Mouse (Mus musculus): ENCODE measurements at regions not wholly inside any gene's neighbourhood (a gene's known extent, or its start where the extent isn't known, plus 50 kb on each side); places are given as distances from the start of the nearest gene placed in this dataset.

DNA sequence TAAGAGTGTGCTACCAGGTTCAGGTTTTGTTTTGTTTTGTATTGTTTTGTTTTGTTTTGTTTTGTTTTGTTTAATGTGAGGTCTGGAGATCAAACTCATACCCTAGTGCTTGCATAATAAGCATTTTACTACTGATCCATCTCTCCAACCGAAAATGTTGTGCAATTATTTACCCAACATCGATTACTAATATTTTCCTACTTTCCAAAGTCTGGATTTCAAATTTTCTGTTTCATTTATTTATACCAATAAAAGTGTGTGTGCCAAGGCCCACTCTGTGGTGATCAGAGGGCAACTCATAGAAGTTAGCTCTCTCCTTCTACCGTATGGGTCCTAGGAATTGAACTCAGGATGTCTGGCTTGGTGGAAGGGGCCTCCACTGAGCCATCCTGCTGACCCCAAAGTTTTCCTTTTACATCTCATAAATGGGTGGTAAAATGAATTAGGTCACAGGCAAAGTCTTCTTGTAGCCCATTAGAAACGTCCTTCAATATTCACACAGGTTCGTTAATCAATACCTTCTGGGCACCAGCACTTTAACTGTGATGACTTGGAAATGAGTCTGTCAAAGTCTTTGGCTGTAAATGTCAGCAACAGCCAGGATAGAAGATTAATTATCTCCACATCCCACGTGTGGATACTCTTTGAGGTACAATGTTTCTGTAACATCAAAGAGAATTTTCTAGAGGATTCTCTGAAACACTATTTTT, 158.9 kb upstream of the Mgat5 start:
- no peak overlapping the region for H3K27ac ChIP-seq
- no peak for TF ChIP-seq CTCF (conservative IDR thresholded peaks at IDR 0.05)
- no peak for DNase-seq (ENCODE audit: low spot score in 2 of 2)
- no peak overlapping the region for H3K4me3 ChIP-seq

DNA sequence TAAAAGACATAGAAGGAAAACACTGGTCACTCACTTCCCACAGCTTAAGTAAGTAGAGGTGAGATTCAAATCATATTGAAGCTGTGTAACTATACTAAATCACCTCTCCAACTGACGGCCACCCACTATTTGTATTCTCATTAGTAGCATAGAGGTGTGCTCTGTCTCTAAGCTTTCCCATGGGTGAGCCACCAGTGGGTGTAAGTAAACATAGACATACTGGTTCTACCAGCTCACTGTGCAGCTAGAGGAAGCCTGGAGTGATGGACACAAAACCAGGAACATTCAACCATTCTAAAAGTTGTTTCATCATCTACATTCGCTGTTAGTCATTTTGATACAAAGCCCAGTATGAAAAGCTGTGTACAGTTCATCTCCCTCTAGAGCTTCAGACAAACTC, 170.1 kb upstream of the Mgat5 start:
- no peak overlapping the region for H3K27ac ChIP-seq
- no peak overlapping the region for H3K4me3 ChIP-seq
- no peak for TF ChIP-seq CTCF (conservative IDR thresholded peaks at IDR 0.05)
- no peak for DNase-seq (ENCODE audit: low spot score in 2 of 2)

DNA sequence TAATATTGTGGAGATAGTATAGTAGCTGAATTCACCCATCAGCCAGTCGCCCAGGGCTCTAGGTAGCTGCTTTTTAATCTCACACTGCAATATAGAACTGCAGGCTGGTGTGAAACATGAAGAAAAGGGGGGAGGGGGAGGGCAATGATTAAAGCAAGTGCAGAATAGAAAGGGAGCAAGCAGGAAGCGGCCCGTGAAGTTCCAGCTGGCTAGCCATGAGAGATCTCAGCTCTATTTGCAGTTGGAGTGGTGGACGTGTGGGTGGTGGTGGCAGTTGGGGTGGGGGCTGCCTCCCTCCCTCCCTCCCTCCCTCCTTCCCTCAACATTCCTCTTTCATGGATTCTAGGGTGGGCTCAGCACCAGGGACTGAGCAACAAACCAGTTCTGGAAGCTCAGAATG, 173.3 kb upstream of the Mgat5 start:
- DNase-seq (ENCODE audit: low spot score in 2 of 2): no peak
- Histone ChIP-seq H3K27ac (no peak overlapping the region), H3K4me3 (no peak overlapping the region)
- no peak for TF ChIP-seq CTCF (conservative IDR thresholded peaks at IDR 0.05)

DNA sequence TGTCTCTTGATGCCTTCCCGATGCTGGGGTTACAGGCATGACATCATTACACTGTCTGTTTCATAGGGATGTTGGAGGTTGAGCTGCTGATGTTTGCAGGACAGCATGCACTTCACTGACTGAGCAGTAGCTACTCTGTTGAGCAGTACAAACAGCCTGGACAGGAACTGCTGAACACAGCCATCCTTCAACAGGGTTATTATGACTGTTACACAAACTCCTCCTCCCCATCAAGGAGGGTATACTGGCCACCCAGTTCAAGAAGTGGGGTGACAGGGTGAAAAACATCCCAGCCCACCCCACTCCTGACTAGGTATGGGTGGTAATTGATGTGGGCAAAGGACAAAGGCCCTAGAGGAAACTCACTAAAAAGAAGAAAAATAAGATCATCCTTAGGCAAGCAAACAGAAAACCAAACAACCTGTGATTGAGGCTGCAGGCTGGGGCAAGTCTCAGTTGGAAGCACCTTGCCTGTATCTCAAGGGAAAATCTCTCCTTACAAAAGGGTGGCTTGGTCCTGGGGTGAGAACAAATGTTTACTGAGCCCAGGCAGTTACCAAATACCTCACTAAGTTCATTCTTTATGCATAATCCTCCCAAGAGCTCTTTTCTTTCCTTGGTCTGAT, 175.8 kb upstream of the Mgat5 start:
- no peak for DNase-seq (ENCODE audit: low spot score in 2 of 2)

DNA sequence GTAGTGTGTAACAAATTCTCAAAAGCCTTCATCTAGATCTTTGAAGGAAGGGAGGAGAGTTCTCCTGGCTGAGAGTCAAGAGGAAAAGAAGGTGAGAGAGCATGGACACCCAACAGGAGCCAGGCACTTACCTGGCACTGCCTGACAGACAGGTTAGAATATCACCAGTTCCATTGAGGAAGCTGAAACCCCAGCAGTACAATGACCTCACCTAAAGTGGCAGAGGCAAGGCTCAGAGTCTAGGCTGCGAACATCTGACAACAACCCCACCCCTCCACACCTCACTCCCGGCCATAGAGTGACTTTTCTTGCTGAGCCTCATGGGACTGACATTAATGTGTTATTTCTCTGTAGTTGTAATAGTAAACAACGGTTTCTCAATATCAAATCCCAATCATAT, 181.7 kb upstream of the Mgat5 start:
- TF ChIP-seq CTCF (conservative IDR thresholded peaks at IDR 0.05): no peak
- Histone ChIP-seq H3K27ac (no peak overlapping the region), H3K4me3 (no peak overlapping the region)
- DNase-seq (ENCODE audit: low spot score in 2 of 2): no peak

More for the DNA sequence above, 175.8 kb upstream of the Mgat5 start:
- no peak for TF ChIP-seq CTCF (conservative IDR thresholded peaks at IDR 0.05)
- no peak overlapping the region for H3K27ac ChIP-seq
- H3K4me3 ChIP-seq: no peak overlapping the region

DNA sequence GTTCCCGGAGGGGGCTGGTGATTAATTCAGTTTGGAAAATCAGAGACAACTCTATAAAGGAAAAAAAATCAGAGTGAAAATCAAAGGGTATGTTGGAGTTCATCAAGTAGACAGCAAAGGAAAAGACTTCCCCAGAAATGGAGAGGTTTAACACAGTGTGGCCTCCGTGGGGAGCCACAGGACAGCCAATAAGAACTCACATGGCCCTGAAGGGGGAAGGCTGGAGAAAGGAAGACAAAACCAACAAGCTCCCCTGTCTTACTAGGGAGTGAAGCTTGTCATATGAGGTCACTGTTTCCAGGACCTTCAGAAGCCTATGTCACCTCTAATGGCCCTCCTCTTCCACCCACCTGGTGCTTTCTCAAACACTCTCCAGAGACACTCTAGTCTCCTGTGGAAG, 187.1 kb upstream of the Nckap5 start:
- no peak overlapping the region for H3K27ac ChIP-seq
- H3K4me3 ChIP-seq: no peak overlapping the region
- TF ChIP-seq CTCF (conservative IDR thresholded peaks at IDR 0.05): peak; percentile 81
- DNase-seq (ENCODE audit: low spot score in 2 of 2): peak; percentile 30 to 55

DNA sequence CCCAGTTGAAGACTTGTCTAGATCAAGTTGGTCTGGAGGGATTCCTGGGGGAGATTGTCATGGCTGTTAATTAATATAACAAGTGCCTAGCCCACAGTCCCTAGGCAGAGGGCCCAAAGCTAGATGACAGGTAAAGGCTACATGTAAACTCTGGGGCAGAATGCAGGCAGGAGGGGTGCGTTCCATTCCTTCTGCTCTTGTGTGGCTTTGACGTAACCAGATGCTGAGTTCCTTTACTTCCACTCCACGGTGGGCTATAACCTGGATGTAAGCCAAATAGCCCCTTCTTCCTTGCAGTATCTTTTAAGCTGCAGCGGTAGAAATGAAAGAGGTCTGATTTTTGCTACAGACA, 185.3 kb upstream of the Nckap5 start:
- Histone ChIP-seq H3K27ac (no peak overlapping the region), H3K4me3 (no peak overlapping the region)
- no peak for DNase-seq (ENCODE audit: low spot score in 2 of 2)
- TF ChIP-seq CTCF (conservative IDR thresholded peaks at IDR 0.05): no peak

DNA sequence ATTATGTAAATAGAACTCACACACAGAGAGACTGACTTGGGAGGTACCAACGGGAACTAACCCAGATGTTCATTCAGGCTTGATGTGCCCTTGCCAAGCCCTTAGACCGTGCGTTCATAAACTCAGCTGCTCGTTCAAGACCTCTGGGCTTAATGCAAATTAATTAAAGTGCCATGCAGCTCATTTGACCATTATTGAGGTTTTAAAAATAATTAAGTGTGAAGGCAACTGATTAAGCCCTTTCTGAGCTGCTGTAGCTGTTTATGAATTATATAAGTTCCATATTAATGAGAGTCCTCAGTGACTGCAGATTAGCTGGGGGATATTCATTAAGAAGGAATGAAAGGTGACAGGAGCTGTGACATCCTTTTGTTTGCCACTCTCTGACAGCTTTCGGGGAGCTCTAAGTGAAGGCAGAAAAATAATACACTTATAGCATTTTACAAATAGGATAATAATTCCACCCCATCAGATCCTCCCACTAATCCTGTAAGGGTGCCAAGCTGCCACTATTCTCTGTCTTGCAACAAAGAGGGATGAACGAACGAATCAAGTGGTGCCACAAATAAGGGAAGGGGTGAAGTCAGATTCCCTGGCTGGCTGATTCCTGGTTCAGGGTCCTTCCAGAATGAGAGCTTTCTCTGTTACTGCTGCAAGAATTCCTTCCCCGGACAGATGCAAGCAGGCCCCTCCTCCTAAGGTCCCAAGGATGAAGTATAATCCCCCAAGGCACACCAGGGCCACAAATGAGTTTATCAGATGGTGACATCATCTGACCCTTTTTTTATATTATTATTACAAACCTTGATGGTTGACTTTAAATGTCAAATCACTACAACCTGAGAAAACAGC, 184.7 kb upstream of the Nckap5 start:
- peak in 1 of 2 experiments; percentile 21 for DNase-seq (ENCODE audit: low spot score in 2 of 2)
- H3K27ac ChIP-seq: no peak overlapping the region
- no peak overlapping the region for H3K4me3 ChIP-seq
- TF ChIP-seq CTCF (conservative IDR thresholded peaks at IDR 0.05): no peak

DNA sequence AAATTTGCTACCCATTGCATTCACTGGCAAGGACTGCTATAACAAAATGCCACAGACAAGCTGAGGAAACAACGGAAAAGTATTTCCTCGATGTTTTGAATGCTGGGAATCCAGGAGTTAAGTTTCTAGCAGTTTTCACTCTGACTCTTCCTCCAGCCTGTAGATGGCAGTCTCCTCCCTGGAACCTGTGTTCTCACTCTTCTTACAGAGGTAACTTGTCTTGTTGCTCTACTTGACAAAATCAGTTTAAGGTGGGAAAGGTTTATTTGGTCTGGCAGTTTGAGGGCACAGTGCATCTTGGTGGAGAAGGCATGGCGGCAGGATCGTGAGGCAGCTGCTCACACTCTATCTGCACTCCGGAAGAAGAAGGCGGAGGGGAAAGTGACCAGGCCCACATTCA, 181.3 kb upstream of the Nckap5 start:
- H3K4me3 ChIP-seq: no peak overlapping the region
- TF ChIP-seq CTCF (conservative IDR thresholded peaks at IDR 0.05): peak; percentile 90
- H3K27ac ChIP-seq: no peak overlapping the region
- peak; percentile 30 to 31 for DNase-seq (ENCODE audit: low spot score in 2 of 2)

DNA sequence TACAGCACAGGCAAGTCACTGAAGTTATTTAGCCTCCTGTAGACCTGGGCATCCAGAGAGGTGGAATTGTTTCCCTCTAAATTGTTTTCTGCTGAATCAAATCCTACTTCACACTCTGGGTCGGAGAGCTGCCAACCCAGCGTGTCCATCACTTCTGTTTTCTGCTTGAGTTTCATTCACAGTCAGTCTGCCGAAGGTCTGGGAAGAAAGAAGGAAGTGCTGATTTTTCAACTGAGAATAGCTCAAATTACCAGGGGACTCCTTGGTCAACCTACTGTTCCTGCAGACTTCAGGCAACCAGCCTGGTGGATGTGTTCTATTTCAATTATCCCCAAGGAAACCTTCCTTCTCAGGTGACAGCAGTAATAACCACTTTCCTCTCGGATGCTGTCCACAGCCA, 179.1 kb upstream of the Nckap5 start:
- DNase-seq (ENCODE audit: low spot score in 2 of 2): no peak
- no peak for TF ChIP-seq CTCF (conservative IDR thresholded peaks at IDR 0.05)
- Histone ChIP-seq H3K27ac (no peak overlapping the region), H3K4me3 (no peak overlapping the region)

DNA sequence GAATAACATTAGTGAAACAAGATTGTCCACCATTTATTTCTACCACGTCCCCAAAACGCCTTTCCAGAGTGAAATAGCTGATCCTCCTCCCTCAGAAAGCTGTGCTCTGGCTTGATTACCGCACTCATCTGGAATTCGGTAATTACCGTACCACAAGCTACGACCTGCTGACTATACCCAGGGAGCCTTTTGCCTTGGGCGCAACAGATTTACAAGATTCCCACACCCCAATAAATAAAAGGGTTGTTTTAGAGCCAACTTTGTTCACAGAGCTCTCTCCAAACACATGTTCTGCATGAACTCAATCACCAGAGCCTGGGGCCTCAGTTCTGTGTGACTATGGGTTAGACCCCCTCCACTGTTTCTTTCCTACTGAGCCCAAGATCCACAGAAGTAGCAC, 171.1 kb upstream of the Nckap5 start:
- Histone ChIP-seq H3K4me3 (no peak overlapping the region), H3K27ac (no peak overlapping the region)
- DNase-seq (ENCODE audit: low spot score in 2 of 2): no peak
- TF ChIP-seq CTCF (conservative IDR thresholded peaks at IDR 0.05): no peak

DNA sequence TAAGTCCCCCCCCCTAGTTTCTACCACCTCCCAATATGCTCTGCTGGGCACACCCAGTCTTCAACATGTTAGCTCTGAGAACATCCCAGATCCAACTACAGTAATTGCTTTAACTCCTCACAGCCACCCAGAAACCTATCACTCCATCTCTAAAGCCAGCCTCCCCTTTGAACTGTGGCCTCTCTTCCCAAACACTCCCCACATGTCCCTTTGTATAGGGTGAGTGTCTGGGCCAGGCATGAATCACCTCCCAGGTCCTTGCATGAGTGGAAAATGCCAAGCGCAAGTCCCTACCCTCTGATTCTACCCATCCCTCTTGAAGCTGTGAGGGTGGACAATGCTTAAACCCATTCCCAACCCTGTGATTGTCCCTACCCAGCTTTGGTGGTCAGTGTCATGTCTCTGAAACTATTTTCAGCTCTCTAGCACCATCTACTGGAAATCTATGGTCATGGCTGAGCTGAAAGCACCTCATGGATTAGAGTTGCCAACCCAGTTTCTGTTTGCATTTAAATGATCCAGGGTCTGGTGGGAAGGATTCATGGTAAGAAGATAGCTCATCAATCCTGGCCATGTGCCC, 162.6 kb upstream of the Nckap5 start:
- no peak overlapping the region for H3K4me3 ChIP-seq
- peak; percentile 94 for TF ChIP-seq CTCF (conservative IDR thresholded peaks at IDR 0.05)
- peak; percentile 32 to 66 for DNase-seq (ENCODE audit: low spot score in 2 of 2)
- H3K27ac ChIP-seq: no peak overlapping the region

DNA sequence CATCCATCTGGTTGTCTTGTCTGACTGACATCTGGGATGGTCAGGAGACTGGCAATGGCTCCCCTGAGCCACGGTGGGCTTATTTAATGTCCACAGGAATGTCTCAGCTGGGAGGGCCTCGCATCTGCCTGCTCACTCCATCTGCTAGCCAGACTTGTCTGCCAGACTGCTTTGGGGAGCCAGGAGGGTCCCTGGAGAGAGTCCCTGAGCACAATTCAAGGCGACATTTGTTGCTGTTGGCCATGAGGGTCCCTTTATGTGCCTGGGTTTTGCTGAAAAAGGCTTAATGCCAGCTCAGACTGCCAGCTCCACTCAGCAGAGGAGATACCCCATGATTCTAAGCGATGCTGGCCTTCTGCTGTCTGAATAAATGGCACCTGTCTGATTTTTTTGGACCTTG, 161.8 kb upstream of the Nckap5 start:
- no peak for DNase-seq (ENCODE audit: low spot score in 2 of 2)
- no peak for TF ChIP-seq CTCF (conservative IDR thresholded peaks at IDR 0.05)
- Histone ChIP-seq H3K27ac (no peak overlapping the region), H3K4me3 (no peak overlapping the region)
